Mouse (Mus musculus) frontal cortex, postnatal 14 days (tissue): ENCODE data around the gene Trappc10.
"Not testable (repeated sequence)": the region's sequence is repeated elsewhere in the genome, so short reads cannot be mapped to it uniquely, and the experiment has no call there.

Experiments
- DNase-seq, 2 experiments: peaks; one replicate each; pipeline ENCODE4 v3.0.0; 2022; ENCODE audit warnings: low spot score in 2 of 2

Gene Trappc10

GRCm38 (mm10) chr10:78211311-78211710 lies 33.1 kb downstream of the Trappc10 start:
- DNase-seq: no peak

GRCm38 (mm10) chr10:78201182-78201581 lies 43.3 kb downstream of the Trappc10 start:
- no peak for DNase-seq

GRCm38 (mm10) chr10:78192933-78193332 lies 51.5 kb downstream of the Trappc10 start:
- no peak for DNase-seq

GRCm38 (mm10) chr10:78186076-78186475 lies 58.4 kb downstream of the Trappc10 start:
- DNase-seq: not testable (repeated sequence)

GRCm38 (mm10) chr10:78185381-78185725 lies 59.1 kb downstream of the Trappc10 start:
- DNase-seq: no peak

DNA sequence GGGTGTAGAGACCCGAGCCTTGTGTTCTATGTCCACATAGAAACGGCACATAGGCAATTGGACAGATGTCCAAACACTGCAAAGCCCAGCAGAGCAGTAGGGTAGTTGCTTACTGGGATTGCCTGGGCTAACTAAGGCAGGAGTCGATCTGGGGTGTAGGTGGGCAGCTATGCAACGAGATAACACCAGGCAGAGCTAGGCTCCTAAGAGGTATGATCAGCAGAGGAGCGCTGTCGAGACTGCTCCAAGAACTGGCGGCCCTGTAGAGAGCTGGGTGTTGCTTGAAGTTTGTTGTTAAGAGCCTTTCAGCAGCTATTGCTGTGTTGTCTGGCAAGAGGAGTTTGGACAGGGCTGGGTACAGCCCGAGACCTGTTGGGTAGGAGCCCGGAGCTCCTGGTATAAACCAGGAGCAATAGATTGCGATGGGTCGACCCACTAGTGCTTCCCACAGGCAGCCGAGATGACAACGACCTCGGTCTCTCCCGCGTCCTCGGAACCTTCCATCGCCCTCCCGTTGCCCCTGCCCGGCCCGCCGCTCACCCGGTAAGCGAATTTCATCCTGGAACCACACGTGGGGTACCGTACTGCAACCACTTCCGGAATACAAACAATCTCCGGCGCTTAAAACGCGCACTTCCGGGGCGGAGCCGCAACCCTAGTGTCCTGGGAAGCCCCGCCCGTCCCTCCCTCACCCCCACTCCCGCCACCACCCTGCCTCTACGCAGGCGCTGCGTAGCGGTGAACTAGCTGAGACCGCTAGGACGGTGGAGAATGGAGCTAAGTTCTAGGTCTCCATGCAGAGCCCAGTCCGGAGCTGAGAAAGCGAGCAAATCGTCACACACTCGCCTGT lies 59.7 kb downstream of the Trappc10 start, which contains the start of gene Pwp2:
Gene Pwp2, minus strand, starts transcription at position 619 of the 850 bp plus-strand sequence.
- DNase-seq: peak; percentile 79

- DNase-seq: no peak
Observed at GRCm38 (mm10) chr10:78183577-78183976, 60.9 kb downstream of the Trappc10 start.

DNA sequence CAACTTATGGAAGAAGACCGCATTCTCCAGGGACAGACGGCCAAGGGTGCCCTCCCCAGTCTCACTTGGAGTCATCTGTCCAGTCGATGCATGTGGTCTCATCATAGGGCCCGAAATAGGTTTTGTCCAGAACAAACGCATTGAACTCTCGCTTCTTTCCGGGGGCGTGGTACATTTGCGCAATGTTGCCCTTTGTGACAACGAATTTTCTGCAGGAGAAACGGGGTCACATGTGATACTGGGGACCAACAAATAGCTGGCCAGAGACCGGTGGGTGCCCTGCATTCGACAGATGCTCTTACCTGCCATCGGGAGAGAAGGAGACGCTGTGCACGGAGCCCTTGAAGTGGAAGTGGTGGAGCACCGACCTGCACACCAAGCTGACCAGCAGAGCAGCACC lies 62.1 kb downstream of the Trappc10 start:
- DNase-seq: no peak

GRCm38 (mm10) chr10:78174474-78174873 lies 70.0 kb downstream of the Trappc10 start:
- no peak for DNase-seq

GRCm38 (mm10) chr10:78171581-78171980 lies 72.9 kb downstream of the Trappc10 start:
- DNase-seq: no peak

DNA sequence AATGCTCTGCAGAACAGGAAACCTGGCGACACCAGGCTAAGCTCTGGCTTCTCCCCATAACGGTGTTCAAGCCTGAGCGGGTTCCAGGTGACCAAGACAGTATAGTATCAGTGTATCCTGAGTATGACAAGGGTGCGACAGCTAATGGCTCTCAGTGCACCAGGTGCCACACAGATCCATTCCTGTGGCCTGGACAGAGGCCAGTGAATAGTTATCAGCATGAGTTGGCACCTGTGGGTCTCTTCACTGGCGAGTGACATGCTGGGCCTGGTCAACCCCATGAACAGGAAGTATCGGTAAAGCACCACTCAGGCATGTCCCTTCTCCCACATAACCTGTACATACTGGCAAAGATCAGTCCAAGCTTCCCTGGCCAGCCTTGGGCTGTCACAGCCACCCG lies 73.4 kb downstream of the Trappc10 start:
- DNase-seq: no peak

GRCm38 (mm10) chr10:78170445-78170844 lies 74.0 kb downstream of the Trappc10 start:
- no peak for DNase-seq

- peak; percentile 98 to 99 for DNase-seq
Observed at GRCm38 (mm10) chr10:78169281-78170042, 75.0 kb downstream of the Trappc10 start, which contains the start of gene D10Jhu81e. Gene D10Jhu81e, minus strand, starts transcription at chr10:78169782.

DNA sequence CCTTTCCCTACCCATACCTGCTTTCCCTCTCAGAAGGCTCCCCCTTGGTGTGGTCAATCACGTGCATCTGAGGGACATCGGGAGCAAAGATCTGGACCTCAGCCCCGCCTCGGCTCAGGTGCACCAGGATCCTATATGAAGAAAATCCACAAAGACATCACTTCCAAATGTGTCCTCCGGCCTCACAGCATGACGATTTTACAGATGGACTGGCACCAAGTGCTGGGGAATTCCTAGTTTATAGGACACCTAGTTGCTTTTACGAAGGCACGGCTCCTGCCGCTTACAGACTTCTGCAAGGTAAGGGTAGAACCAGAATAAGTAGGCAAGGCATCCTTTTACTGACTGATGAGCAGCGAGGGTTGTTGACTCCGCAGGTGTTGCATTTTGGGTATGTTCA lies 75.6 kb downstream of the Trappc10 start:
- DNase-seq: no peak

DNA sequence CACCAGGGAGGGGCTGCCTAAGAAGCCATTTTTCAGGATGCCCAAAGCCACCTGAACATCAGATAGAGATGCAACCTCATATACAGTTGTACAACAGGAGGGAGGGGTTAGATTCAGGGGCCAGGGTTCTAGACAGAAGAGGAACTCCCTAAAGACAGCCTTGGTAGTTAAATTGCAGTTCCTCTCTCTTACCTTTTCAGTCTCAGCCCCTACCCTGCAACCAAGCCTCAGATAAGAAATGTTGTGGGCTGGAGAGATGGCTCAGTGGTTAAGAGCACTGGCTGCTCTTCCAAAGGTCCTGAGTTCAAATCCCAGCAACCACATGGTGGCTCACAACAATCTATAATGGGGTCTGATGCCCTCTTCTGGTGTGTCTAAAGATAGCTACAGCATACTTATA lies 76.7 kb downstream of the Trappc10 start:
- DNase-seq: no peak

GRCm38 (mm10) chr10:78167333-78167732 lies 77.1 kb downstream of the Trappc10 start:
- DNase-seq: no peak

DNA sequence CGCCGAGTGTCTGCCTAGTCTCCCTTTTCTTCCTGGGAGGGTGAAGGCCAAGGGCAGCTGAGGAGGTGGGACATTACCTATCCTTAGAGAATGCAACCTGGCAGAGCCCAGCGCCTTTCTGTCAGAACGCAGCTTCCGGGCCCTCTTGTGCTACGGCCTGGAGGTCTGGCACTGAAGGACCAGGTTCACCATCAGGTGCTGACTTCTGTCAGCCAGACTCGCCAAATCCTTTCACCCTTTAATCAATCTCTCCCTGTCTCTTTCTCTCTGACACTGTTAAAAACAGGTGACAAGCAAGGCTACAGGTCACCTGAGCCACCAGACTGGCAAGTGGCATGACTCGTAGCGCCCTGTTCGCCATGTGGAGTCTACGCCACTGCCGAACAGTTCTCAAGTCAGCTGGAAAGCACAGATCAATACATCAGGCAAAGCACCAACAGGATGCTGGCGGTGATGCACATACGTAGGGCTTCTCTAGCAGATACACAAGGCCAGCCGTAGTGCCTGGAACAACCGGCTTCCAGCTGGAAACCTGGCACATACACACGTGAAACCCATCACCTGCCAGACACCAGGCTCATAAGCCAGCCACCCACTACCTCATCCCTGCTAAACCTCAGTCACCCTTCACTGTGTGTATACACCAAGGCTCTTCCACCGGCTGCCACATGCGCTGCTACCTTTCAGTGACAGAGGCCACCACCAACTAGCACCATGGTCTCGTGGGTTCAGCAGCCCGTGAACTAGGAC lies 79.0 kb downstream of the Trappc10 start:
- DNase-seq: no peak

GRCm38 (mm10) chr10:78164786-78165185 lies 79.7 kb downstream of the Trappc10 start:
- no peak for DNase-seq

DNA sequence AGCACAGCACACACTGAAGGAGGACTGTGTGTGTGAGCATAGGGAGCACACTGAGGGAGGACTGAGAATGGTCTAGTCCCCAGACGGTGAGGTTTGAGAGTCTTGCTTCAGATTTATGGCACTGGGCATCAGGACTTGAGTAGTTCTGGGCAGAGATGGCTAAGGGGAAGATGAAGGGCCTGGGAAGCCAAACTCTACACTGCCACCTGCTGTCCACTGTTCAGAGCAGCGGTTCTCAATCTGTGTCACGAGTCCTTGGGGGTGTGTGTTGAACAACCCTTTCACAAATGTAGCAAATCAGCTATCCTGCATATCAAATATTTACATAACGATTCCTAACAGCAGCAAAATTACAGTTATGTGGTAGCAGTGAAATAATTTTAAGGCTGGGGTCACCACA lies 80.5 kb downstream of the Trappc10 start:
- DNase-seq: no peak

GRCm38 (mm10) chr10:78163241-78163640 lies 81.2 kb downstream of the Trappc10 start:
- no peak for DNase-seq

DNA sequence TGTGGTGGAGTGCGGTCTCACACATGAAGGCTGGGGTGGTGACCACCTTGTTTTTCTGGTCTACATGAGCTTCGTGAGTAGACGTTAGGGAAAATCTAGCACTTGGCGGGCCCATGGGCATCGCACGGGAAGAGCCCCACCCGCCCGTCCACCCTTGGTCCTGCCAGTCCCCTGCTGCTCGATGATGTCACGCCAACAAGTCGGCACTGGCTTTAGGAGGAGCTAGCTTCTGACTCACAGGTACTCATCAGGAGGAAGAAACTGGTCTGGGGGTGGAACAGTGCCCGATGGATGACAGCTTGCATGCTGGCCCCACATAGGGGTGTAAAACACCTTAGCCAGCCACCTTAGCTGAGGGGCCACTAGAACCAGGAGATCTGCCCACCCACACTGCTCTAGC lies 81.8 kb downstream of the Trappc10 start:
- DNase-seq: no peak

DNA sequence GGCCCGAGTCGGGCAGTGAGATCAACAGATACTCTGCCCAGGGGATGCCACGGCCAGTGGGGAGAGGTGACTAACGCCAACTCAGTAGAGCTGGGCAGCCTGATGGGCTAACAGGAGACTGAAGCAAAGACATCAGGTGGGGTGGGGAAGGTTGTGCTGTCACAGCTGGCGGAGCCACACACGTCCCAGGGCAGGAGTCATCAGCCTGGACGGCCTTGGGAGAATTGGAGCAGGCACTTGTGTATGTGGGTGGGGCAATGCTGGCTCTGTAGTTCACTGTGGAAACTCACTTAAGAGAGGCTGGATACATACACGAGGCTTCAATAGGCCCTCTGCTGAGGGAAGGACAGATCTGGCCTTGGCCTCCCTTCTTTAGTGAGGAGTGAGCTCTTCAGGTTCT lies 83.3 kb downstream of the Trappc10 start:
- no peak for DNase-seq
